ENCODE assay signal across 16 mouse cellular contexts in the genomic region with DNA sequence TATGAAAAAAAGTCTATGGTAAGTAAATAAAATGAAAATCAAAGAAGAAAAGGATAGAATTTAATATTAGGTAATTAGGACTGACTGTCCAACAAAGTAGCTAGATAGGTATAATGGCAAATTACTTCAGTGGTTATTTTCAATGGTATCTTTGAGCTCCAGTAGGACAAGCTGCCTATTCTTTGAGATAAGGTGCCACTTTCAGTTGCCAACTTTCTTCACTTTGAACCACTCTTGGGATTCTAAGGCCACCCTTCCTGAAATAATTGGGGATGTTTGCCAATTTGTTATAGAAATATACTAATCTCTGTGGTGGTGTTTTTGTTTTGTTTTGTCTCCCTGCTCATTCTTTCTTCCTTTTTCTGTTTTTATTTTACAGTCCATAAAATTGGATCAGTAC.
"Had no signal": no experiment of that assay in that cellular context is flagged by ENCODE, and none has a peak within 500 bp of the region (broad histone marks: within the 10 kb centered on the region; RNA-seq: fewer than 3 reads in every experiment).

No protein-coding gene starts in this region.

- DNase-seq: retina, postnatal 1 day; right cerebral cortex, adult 18-20 months; right cerebral cortex, postnatal 14 days; right cerebral cortex, postnatal 25 days; right cerebral cortex, postnatal 4 days; spleen, adult 18-20 months; thymus, adult 2 months; thymus, postnatal 14 days; thymus, postnatal 25 days; thymus, postnatal 36 days; thymus, postnatal 4 days had no signal

- H3K36me3 ChIP-seq: neural tube, embryonic 12.5 days; neural tube, embryonic 13.5 days; neural tube, embryonic 15.5 days; stomach, embryonic 15.5 days had no signal

- H3K27ac ChIP-seq: neural tube, embryonic 12.5 days; neural tube, embryonic 13.5 days; neural tube, embryonic 15.5 days; stomach, embryonic 15.5 days; stomach, postnatal 0 days had no signal

- H3K9ac ChIP-seq: neural tube, embryonic 12.5 days; neural tube, embryonic 13.5 days; neural tube, embryonic 15.5 days; stomach, embryonic 15.5 days had no signal

- H3K4me3 ChIP-seq: neural tube, embryonic 12.5 days; neural tube, embryonic 13.5 days; neural tube, embryonic 15.5 days; stomach, embryonic 15.5 days had no signal

- H3K9me3 ChIP-seq: neural tube, embryonic 12.5 days; neural tube, embryonic 13.5 days; neural tube, embryonic 15.5 days; stomach, embryonic 15.5 days had no signal

- H3K4me1 ChIP-seq: neural tube, embryonic 12.5 days; stomach, embryonic 15.5 days had no signal

- H3K27me3 ChIP-seq: neural tube, embryonic 12.5 days; neural tube, embryonic 13.5 days; neural tube, embryonic 15.5 days; stomach, embryonic 15.5 days had no signal
